Mouse (Mus musculus) c-Kit-positive CD71-negative TER-119-negative erythroid progenitor cells, embryonic 14.5 days (primary cell): ENCODE results near the gene Aqp1.

Experiments
- DNase-seq: peaks from one replicate; pipeline ENCODE4 v3.0.0-alpha.2; 2013; ENCODE audit warnings: low read depth

The Aqp1 gene

DNA sequence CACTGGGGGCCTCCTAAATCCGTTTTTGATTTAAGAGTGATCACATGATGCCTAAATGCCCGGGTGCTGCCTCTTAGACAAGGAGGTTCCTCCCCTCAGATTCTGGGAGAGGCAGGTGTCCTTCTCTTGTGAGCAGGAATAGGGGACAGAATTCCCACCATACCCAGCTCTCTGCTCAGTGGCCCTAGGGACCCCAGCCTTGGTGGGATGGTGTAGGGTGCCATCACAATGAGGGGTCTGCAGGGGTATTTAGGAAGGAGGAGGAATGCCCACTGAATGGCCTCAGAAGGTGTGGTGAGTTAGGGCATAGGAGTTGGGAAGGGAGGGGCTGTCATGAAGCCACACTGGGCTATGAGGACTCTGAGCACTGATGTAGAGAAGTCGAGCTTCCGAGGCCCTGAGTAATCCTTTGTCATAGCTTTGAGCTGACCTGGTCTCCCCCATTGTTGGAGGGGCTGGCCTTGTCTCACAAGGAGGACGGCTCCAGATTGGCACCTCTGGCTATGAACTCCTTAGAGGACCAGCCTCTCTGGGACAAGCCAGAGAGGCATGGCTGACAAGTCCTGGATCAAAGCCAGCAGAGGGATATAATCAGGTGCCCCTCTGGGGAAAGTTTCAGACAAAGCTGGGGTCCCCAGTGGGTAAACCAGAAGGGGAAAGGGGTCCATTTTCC lies 4.0 kb upstream of the Aqp1 start:
- no peak for DNase-seq

DNA sequence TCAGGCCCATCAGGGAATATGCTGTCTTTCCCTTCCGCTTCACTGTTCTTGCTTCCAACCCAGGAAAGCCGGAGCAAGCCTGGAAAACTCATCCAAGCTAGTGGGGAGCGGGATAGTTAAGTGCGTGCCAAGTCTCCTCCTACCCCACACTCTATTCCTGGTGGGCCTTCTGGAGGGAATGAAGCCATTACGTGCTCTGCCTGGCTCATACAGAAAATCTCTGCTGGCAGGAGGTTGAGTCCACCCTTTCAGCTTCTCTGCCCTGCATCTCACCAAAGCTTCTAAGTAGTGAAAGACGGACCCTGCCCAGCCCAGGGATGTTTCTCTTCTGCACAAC lies 3.5 kb upstream of the Aqp1 start:
- DNase-seq = no peak

DNA sequence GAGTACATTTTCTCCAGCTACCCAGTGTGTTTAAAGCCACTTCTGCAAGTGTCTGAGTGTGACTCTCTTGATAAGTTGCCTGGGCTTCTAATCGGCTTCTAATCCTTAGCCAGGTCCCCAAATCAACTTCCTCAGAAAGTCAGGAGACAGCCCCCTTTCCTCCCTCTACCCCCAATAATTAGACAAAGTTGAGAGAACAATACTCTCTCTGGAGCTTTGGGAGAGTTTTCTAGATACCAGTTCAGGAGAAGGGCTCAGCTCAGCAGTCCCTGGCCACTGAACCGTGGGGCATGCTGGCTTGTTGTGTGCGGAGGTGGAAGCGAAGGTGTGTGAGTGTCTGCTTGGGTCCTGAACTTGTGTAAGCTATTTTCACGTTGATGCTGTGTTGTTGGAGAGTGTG lies 1.0 kb downstream of the Aqp1 start:
- no peak for DNase-seq

DNA sequence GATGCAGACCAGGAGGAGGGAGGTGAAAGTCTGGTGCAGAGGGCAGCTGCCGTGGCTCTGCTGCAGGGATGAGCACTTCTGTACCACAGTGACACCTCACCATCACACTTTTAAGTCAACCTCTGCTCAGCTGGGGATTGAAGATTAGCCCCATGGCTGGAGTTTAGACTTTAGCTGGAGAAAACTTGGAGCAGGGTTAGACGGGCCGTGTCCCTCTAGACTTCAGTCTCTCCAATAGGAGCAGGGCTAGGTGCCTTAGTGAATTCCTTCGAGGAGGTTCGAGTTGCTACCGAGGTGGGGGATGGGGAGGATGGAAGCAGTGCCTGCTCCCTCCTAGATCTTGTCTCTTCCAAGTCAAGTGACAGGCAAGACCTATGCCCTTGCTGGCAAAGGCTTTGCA lies 1.8 kb downstream of the Aqp1 start:
- no peak for DNase-seq

DNA sequence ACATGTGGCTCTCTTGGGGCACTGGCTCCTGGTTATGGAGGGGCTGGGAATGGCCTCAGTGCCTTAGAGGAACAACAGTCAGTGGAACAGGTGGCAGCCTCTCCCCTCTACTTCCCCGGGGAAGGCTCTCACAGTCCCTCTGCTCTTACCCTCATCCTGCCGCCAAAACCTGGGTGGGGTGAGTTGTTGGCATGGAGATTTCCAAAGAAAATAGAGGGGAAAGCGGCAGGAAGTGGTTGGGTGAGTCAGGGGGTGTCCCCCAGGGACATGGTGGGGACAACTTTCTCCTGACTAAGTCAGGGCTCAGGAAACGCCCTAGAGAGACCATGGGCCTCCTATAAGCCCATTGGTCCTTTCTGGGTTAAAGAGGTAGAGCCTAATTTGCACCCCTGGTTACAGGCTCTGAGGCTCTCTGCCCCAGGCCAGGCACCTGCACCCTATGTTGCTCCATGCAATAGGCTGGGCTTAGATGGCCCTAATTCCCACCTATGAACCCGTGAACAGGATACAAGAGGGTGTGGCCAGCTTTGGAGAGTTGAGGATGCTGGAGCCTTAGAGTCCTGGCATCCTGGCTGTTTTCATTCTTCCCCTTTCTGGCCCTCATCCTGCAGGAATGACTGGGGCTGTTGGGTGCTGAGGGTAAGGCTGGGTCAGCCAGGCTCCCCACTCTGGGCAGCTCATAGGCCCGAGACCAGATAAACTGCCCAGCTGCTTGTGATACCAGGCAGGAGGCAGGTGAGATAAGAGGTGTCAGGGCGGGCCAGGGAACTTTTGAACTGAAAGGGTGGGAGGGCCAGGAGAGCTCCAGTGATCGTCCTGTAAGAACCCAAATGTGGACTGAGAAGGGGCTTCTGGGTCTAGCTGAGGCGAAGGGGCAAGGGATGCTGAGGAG lies 2.9 kb downstream of the Aqp1 start:
- DNase-seq = no peak

DNA sequence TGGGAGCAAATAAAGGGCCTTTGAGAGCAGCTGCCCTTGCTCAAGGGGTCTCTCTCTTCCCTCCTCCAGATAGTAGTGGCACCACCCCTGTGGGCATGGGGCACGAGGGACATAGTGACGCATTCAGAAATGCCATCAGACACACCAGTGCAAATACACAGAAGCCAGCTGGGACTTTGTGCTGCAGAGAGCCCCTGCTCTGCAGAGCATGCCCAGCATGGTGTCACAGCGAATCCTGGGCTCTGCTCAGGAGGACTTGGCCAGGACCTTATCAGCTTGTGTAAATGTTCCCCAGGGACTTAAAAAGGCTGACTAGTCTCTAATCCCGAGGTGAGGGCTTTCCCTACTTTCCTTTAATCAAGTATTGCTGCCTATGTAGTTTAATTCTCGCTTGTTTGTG lies 5.5 kb downstream of the Aqp1 start:
- no peak for DNase-seq

DNA sequence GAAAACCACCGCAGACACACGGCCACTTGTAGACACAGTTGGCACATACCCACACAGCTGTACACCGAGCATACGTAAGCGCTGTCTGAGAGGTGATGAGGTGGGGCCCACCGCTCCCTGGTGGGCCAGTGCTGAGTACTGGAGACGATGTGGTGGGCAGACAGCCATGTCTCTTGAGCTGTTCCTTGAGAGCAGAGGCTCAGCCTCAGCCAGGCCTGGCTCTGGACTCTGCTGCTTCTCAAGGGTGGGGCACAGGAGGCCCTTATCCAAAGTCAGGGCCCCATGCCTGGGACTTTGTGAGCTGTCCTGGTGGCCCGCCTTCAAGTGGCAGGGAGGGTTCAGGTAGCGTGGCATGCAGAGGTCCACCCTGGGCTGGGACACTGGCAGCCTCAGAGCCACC lies 6.1 kb downstream of the Aqp1 start:
- DNase-seq = no peak

DNA sequence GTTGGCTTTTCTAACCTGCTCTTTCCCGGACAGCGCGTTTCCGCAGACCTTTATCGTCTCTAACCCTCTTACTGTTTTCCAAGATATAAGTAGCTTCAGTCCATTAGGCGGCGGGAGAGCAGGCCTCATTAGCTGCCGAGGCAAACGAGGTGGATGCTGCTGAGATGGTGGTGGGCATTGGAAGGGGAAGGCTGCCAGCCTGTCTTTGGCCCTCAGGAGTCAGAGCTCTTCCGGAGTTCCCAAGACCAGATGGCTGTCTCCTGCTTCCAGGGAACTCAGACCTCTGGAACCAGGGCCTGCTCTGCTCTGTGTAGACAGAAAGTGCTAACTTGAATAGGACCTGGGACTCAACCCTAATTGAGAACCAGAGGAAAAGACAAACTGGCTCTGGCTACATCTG lies 7.2 kb downstream of the Aqp1 start:
- DNase-seq = no peak

DNA sequence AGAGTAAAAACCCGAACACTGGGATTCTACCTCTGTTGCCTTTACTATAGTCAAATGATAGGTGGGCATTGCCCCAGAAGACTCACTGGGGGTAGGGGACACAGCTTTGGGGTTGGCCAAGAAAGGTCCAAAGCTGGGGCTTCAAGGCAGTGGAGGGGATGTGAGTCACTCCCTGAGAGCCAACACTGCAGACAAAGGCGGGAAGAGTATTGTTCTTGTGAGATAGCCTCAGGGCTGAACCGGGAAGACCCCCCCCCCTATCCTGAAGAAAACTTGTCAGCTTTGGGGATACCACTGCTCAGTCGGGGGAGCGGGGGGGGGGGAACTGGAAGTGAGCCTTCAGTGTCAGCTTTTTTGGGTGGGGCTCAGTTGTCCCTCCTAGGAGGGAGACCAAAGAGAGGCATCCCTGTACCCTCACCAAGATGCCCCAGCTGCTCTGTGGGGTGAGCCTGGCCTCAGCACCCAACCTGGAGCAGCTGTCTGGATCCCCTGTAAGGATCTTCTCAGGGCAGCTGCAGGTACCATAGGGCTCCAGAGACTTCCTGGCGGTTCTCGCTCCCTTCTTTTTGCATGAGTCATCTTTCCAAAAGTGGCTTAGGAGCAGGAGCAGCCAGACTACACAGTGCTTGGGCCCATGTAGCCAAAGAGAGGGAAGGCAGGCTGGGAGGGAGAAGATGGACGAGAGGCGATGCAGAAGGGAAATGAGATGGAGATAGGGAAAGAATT lies 8.2 kb downstream of the Aqp1 start:
- DNase-seq = no peak

DNA sequence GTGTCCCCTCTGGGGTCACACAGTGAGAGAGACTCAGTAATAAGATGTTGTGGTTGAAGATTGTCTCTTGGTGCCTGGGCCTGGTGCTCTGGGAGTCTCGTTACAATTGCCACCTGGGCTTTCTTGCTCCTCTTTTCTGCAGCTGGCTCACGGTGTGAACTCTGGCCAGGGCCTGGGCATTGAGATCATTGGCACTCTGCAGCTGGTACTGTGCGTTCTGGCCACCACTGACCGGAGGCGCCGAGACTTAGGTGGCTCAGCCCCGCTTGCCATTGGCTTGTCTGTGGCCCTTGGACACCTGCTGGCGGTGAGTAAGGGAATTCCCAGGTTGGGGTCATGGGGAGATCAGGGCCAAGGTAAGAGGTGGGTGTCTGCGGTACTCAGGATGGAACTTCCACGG lies 9.0 kb downstream of the Aqp1 start:
- DNase-seq = no peak

DNA sequence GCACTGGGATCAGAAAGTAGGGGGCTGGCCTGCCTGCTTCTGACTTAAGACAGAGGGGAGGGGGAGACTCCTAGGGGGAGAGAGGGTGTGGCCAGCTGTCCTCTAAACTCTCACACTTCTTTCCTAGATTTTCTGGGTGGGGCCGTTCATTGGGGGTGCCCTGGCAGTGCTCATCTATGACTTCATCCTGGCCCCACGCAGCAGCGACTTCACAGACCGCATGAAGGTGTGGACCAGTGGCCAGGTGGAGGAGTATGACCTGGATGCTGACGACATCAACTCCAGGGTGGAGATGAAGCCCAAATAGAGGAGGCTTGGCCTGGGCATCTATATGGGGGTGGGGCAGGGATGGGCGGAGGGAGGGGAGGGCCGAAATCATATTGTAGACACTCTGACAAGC lies 10.3 kb downstream of the Aqp1 start:
- no peak for DNase-seq

DNA sequence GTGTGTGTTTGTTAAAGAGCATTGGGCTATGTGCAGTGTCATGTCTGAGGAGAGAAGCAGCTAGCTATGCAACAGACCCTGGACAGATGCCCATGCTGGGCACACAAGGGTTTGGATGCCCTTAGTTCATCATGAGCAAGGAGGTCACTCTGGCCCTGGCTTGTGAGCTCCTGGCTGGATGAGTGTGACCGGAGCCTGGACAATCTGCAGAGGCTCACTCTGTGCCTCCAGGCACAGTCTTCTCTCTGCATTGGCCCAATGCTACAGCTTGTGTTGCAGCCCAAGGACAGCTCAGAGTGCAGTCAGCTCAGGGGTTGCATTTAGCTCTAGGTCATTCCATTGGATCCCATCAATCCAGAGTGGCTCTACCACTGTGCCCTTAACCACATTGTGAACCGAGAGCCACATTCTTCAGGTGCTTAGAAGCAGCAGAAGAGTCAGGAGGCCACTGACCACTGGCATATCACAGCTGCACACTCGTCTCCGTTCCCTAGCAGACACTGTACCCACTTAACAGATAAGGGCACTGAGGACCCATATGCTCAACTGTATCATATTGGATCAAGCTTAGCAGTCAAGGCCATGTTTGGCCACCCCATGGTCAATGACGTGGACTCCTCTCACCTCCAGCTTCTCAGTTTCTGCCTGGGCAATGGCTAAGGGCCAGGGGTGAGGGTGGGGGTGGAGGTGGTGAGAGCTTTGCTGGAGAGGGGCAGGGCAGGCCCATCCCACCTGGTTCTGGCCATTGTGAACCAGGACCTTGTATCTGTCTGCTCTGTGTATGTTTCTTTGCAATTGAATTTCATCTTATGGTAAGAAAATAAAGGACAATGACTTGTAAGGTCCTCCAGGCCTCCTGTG lies 11.7 kb downstream of the Aqp1 start:
- no peak for DNase-seq

DNA sequence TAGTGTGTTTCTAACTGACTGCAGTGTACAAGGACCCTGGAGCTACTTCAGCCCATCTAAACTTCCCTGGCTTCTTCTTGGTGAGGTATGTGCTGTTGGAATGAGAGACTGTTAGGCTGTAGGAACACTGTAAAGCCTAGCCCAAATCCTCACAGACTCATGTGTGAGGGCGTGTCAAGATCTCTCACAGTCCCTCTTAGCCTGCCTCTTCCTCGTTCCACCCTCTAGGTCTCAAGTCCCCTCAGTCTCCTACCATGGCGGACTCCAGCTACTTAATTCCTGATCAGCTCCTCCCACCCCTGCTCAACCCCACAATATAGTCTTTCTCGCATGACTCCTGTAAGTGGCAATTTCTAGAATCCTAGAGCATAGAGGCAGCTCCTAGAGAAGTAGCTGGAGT lies 13.0 kb downstream of the Aqp1 start:
- no peak for DNase-seq

DNA sequence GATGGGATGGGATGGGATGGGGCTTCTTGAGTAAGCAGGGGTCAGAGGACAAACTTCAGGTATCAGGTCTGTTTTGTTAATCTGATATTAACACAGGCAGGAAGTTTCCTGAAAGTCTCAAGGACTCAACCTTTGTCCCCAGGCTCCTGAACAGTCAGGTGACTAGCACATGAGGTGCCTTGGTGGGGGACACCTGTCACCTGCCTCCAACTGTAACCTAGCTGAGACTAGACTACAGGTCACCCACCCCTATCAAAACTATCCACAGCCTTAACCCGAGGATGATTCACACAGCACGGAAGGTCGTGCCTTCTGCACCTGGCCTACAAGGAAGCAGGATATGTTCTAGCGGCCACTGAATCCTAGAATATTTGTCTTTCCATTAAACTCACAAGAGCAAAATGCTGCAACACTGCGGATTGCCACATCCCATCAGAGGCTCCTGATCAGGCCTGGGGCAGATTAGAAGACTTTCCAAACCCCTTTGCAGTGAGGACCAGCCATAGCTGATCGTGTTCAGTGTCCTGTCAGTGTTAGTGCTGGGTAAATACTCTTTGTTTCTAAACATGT lies 14.2 kb downstream of the Aqp1 start:
- no peak for DNase-seq

DNA sequence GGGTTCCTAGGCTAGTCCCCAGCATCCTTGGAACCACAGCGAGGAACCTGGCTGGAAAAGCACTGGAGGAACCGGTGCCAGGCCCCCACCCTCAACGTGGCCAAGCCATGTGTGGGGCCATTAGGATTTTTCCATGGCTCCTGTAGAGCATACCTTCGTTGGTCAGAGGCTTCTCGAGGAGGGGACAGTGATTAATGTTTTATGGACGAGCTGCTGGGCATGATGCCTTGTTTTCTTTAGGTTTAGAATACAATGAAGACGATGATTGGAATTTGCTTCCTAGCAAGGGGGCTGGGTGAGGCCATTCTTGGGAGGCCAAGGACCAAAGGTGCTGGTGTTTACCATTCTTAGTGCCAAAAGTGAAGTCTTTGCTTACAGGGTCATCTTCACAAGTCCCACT lies 15.5 kb downstream of the Aqp1 start:
- no peak for DNase-seq

DNA sequence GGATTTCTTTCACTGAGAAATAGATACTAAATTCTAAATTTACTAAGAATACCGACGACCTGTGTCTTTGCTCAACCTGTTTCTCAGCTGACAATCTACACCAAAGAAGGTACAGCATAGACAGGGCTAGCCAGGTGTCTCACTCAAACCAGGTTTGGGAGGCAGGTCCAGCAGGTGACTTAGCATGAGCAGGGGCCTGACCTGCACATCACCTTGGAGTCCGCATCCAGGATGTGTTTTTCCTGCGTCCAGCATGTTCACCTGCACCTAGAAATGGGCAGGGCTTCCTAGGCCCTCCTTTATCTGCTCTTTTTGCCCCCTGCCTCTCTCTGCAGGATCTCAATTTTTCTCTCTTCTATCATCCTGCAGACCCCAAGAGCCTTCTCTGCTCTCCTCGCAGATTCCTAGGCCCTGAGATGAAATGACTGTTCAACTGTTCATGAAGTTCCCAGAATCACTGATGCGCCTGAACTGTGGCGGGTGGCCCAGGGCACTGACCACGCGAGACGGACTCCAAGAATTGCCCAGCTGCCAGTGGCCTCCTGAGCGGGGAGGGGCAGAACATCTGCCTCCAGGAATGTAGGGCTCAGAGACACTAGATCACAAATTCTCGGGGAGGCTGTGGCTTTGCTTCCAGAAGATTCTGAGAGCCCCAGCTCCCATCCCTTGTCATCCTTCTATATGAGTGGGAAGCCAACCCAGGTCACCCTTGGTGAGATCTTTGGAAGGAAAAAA lies 17.6 kb downstream of the Aqp1 start:
- DNase-seq = no peak

DNA sequence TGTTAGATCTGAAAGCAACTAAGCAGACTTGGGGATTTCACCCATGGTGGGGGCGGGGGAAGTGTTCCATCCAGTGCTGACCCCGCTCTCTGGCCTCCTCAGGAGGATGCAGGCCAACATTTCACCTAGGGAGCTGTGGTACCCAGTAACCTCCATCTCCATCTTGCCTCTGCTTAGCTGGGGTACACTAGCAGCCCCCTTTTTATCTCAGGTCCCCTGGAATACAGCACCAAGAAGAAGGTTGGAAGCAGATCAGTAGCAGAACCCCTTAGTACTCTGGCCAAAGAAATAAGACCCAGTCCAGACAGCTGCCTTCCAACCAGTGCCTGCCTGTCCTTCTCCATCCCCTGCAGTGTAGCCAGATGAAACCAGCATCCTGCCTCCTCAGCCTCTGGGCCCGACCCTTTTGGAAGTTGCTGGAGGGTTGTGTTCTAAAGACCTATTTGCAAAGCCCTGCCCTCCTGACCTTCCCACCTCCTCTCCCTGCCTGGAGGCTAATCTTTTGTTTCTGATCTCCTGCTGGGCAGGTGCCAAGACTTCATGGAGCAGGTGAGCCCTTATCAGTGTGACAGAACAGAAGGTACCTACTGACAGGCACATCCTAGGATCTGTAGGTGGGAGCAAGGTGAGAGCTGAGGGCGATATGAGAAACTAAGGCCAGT lies 18.4 kb downstream of the Aqp1 start:
- no peak for DNase-seq

DNA sequence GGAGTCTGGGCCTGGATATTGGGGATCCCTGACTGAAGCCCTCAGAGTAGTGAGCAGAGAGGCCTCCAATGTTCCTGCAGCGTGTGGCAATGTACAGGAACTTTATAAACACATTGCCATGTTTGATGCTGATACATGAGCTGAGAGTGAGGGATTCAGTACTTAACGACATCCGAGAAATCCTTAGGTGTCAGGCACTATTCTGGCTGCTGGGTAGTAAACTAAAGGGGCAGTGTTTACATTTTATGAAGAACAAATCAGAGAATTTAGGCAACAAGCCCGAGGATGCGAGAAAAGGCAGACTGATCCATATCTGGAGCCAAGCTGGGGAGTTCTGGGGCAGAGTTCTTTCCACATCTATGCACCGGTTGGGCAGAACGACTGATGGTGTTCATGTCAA lies 19.3 kb downstream of the Aqp1 start:
- DNase-seq = no peak

DNA sequence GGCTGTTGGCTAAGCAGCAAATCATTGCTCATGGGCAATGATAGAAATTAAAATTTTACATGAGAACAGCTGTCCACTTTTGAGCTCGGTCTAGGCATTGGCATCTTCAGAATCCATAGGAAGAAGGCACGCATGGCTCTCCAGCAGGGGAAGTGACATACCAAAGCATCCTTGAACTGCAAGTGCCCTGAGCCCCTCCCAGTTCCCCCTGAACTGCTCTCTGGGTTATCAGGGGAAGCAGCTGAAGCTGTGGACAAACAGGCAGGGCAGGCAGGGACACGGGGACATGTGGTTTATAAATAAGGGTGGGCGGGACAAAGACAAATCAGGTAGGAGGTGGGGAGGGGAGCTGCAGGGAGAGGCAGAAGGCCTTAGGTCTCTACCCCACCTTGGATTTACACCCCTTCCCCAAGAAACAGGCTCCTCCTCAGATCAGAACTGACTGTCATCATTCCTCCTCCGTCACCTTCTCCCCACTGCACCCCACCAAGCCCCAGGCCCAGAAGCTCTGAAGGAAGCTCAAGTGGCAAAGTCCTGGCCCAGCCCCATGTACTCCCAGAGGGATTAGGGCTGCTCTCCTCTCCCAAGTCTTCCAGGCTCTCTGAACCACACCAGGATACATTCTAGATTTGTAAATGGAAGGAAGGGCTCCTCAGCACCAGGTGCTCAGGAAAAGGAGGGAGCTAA lies 19.9 kb downstream of the Aqp1 start:
- DNase-seq = no peak
